Mouse (Mus musculus): ENCODE results near the gene Ramp1. TPM values are rescaled to one million over a fixed set of nuclear protein-coding genes. Genes with fewer than 3 reads are reported as not detected.

The Ramp1 gene
- 10.1 and 10.8 TPM in 2 replicates for total RNA-seq (2017)

DNA sequence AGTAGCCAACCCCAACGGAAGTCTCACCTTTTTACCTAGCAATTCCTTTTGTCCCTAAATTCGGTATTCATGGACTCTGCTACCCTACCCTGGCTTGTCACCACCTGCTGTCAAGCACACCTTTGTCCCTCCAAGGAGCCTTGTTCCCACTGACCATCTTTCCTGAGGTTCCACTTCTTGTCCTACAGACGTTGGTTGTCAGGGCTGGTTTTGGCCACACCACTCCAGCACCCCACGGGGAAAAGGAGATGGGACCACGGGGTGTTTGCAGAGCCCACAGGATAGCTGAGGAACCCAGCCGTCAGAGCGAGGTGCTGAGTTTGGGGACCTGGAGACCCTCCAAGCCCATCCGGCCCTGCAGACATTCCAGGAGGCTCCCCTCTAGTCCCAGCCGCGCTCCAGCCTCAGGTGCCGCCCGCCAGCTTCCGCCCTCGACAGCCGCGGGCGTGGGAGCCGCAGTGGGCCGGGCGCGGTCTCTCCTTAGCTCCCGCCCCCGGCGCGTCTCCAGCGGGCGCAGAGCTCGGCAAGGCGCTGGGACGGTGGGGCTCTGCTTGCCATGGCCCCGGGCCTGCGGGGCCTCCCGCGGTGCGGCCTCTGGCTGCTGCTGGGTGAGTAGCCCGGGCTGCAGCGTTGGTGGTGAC, at the start of gene Ramp1:
Gene Ramp1 (plus strand): TSS at position 290 of the 641 bp plus-strand sequence.
- ATAC-seq (ENCODE audit: extremely low read depth, insufficient number of reproducible peaks, low FRiP score, poor library complexity, severe bottlenecking), result no peak

DNA sequence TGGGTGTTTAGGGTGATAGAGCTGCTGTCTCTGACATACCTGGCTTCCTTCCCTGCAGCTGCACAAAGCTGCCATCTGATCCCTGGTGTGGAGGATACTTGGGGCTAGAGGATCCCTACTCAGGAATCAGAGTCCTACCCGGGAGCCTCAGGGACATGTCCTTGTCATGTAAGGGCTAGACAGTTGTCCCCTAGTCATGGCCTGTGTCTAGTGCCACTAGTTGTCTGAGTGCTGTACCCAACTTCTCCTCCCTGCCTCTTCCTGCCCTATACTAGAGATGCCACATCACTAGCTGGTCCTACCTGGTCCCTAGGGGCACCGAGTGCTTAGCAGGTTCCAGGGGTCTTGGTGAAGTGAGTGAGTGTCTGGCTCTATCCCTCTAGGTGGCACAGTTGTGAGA, 42.6 kb upstream of the Ramp1 start:
- no peak for ATAC-seq (ENCODE audit: extremely low read depth, insufficient number of reproducible peaks, low FRiP score, poor library complexity, severe bottlenecking)

DNA sequence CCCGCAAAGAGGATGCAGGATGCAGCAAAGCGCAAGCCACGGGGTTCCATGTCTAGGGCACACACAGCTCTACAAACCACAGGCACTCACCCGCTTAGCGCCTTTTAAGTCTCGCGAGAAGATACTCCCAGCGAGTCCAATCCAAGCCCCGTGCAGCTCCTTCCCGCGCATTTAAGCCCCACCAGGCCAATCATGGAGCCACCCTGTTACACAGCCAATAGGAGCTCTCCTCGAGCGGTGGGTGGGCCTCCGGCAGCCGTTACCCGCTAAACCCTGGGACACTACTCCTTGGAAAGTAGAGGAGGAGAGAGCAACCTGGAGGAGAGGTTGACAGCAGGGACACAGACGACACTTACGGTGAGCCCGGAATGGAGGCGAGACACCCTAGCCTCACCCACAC, 34.8 kb upstream of the Ramp1 start, which contains the start of gene Rbm44:
Gene Rbm44 (plus strand): TSS at position 277 of the 400 bp plus-strand sequence.
- 0 out of 2 replicates have a peak, but pooled peaks have one; percentile 33 for ATAC-seq (ENCODE audit: extremely low read depth, insufficient number of reproducible peaks, low FRiP score, poor library complexity, severe bottlenecking)

GRCm38 (mm10) chr1:91151509-91151908, 28.1 kb upstream of the Ramp1 start:
- no peak for ATAC-seq (ENCODE audit: extremely low read depth, insufficient number of reproducible peaks, low FRiP score, poor library complexity, severe bottlenecking)

GRCm38 (mm10) chr1:91166798-91167197, 12.8 kb upstream of the Ramp1 start:
- no peak for ATAC-seq (ENCODE audit: extremely low read depth, insufficient number of reproducible peaks, low FRiP score, poor library complexity, severe bottlenecking)

GRCm38 (mm10) chr1:91169157-91169556, 10.5 kb upstream of the Ramp1 start:
- no peak for ATAC-seq (ENCODE audit: extremely low read depth, insufficient number of reproducible peaks, low FRiP score, poor library complexity, severe bottlenecking)

- no peak for ATAC-seq (ENCODE audit: extremely low read depth, insufficient number of reproducible peaks, low FRiP score, poor library complexity, severe bottlenecking)
Measured at GRCm38 (mm10) chr1:91174796-91175195, 4.8 kb upstream of the Ramp1 start.

DNA sequence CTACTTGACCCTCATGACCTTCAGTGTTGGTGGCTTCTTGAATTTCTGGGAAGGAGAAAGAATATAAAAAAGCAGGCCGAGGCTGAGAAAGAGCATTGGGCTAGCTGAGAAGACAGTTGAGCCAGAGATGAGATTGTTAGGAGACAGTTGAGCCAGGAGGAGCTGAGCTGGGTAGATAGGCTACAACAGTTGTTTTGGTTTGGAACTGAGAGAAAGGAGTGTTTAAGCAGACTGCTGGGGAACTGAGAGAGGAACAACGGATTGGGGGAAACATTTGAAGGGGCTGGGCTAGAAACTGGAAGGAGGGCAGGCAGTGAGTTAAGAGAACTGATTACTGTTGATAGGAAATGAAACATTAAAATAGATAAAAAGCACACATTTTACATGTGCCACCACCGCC, 3.6 kb upstream of the Ramp1 start:
- no peak for ATAC-seq (ENCODE audit: extremely low read depth, insufficient number of reproducible peaks, low FRiP score, poor library complexity, severe bottlenecking)

- ATAC-seq (ENCODE audit: extremely low read depth, insufficient number of reproducible peaks, low FRiP score, poor library complexity, severe bottlenecking), result no peak
Measured at GRCm38 (mm10) chr1:91176871-91177270, 2.8 kb upstream of the Ramp1 start.

- peak; percentile 90 for ATAC-seq (ENCODE audit: extremely low read depth, insufficient number of reproducible peaks, low FRiP score, poor library complexity, severe bottlenecking)
Measured at GRCm38 (mm10) chr1:91179086-91179485, 536 bp upstream of the Ramp1 start.

DNA sequence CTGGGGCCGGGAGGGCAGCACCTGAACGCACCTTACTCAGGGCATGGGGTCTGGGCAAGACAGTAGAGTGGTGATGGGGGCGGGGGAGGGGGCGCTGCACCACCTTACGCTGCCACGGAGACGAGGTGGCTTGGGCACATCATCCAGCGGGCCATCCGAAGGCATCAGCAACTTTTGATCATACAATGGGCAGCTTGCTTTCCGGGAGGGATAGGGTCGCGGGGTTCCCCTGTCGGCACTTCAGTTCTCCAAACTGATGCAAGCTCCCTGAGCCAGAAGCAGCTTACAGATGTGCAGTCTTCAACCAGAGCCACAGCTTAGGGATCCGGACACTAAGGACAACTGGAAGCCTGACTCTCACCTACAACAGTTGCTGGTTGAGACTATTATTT, 548 bp downstream of the Ramp1 start:
- ATAC-seq (ENCODE audit: extremely low read depth, insufficient number of reproducible peaks, low FRiP score, poor library complexity, severe bottlenecking), result no peak

DNA sequence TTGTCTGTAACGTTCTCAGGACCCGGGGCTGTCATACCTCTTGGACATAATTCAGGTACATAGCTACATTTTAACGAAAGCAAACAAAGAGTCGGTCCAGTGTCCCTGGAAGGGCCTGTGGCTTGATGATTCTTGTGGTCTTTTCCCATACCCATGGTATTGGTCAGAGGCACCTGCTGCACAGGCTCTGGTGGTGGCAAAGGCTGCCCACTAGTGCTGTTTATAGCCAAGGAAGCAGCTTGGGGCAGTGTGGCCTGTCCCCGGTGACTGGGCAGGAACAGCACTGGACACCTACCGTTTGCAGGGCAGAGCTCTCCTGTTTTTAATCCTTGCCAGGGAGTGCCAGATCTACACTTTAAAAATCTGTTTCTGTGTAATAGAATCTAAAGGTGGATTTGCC, 1.1 kb downstream of the Ramp1 start:
- no peak for ATAC-seq (ENCODE audit: extremely low read depth, insufficient number of reproducible peaks, low FRiP score, poor library complexity, severe bottlenecking)

GRCm38 (mm10) chr1:91181261-91181660, 1.6 kb downstream of the Ramp1 start:
- ATAC-seq (ENCODE audit: extremely low read depth, insufficient number of reproducible peaks, low FRiP score, poor library complexity, severe bottlenecking), result no peak

DNA sequence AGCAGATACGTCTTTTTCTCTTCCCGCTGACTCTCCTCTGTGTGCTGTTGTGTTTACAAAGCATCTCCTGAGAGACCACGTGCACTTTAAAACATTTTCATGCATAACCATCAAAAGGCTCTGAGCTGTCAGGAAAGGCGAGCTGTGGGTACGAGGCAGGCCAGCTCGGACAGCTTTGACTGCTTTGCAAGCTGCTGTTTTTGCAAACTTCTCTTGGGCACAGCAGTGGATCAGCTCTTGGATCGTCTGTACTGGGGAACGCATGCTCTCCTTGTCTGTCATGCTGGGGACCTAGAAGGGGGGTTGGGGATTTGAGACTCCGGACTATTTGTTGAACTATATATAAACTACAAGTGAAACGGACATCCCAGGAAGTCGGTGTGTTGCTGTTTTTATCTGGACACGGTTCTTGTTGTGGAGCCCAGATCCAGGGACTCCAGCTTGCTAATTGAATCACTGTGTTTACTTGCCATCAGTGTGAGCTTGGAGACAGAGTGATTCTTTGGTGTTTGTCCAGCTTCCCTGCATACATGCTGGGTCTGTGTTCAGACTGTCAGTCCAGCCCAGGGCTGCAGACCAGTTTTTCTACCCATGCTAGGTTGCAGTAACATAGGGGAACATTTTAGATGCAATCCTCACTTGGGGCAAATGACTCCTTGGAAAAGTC, 2.3 kb downstream of the Ramp1 start:
- ATAC-seq (ENCODE audit: extremely low read depth, insufficient number of reproducible peaks, low FRiP score, poor library complexity, severe bottlenecking), result no peak

DNA sequence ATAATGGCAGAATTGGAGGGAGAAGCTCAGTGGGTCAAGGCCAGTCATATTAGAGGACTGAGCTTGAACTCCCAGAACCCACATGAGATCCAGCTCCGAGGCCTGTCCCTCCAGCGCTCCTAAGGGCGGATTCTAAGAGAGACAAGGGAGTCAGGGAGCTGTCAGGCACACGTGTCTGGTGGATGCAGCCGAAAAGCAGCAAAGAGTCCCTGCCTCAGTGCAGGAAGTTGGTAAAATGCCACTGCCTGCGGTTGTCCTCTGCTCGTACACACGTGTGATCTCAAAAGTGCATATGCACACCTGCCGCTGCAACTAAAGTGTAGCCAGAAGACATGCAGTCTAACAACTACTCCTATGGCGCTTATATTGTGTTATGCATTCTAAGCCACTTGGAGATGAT, 3.7 kb downstream of the Ramp1 start:
- no peak for ATAC-seq (ENCODE audit: extremely low read depth, insufficient number of reproducible peaks, low FRiP score, poor library complexity, severe bottlenecking)

GRCm38 (mm10) chr1:91186677-91187076, 7.1 kb downstream of the Ramp1 start:
- ATAC-seq (ENCODE audit: extremely low read depth, insufficient number of reproducible peaks, low FRiP score, poor library complexity, severe bottlenecking), result no peak

GRCm38 (mm10) chr1:91187315-91187714, 7.7 kb downstream of the Ramp1 start:
- ATAC-seq (ENCODE audit: extremely low read depth, insufficient number of reproducible peaks, low FRiP score, poor library complexity, severe bottlenecking), result no peak

DNA sequence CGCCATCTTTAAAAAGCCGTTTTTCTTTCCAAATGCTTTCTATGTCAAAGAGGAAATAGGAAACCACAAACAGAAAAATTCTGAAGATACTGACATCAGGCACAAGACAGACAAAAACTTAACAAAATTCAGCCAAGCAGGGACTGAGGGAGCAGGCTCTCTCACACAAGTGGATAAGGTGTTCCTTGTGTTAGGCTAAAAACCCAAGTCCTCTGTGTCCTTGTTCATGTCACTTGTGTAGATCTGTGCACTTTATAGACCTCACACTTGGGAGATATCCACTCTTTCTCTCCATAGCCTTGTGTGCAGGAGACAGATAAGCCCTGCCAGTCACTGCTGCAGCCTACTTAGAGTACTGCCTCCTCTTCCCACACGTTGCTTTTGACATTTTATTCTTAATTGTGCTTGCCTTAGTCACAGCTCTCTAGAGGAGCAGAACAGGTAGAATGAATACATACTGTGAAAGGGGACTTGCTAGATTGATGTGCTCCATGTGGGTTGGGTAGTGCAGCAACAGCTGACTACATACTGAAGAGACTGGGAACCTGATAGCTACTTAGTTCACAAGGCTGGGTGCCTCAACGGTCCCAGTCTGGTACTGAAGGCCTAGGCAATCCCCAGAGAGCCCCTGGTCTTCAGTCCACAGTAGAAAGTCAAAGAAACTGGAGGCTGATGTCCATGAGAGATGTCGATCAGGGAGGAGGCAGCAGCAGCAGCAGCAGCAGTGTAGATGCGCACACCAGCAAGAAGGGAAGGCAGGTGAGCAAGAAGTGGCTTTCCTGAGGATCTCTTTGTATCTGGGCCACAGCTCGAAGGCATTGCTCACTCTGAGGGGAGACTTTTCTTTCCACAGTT, 8.4 kb downstream of the Ramp1 start:
- ATAC-seq (ENCODE audit: extremely low read depth, insufficient number of reproducible peaks, low FRiP score, poor library complexity, severe bottlenecking), result no peak

GRCm38 (mm10) chr1:91188851-91189460, 9.3 kb downstream of the Ramp1 start:
- ATAC-seq (ENCODE audit: extremely low read depth, insufficient number of reproducible peaks, low FRiP score, poor library complexity, severe bottlenecking), result no peak
